Mouse (Mus musculus) heart, embryonic 11.5 days (tissue): Measurements from ENCODE around the gene Ap1b1. TPM values are rescaled to one million over a fixed set of nuclear protein-coding genes. Genes with fewer than 3 reads are reported as not detected.

Experiments
- ATAC-seq: fragments of 200-750 bp; cut with Nextera tagmentation; replicated peaks from 2 replicates; pipeline ENCODE4 v1.8.0; 2017; ENCODE audit warnings: moderate library complexity; ENCODE audit not compliant: insufficient number of reproducible peaks, low FRiP score, low TSS enrichment
- H3K27ac ChIP-seq: fragments of 300-500 bp; sonication (generic); 2 replicates; pipeline ENCODE4 v1.5.1; 2014; ENCODE audit warnings: mild to moderate bottlenecking, low read depth, low read length
- H3K27me3 ChIP-seq: fragments of 300-500 bp; sonication (generic); 2 replicates; pipeline ENCODE4 v1.6.1; 2014; ENCODE audit warnings: mild to moderate bottlenecking, low read length, mixed read lengths; ENCODE audit not compliant: control insufficient read depth, insufficient read depth
- H3K36me3 ChIP-seq: fragments of 300-500 bp; sonication (generic); 2 replicates; pipeline ENCODE4 v1.6.1; 2014; ENCODE audit warnings: mild to moderate bottlenecking, low read length, moderate library complexity, mixed read lengths; ENCODE audit not compliant: control insufficient read depth, insufficient read depth
- H3K4me1 ChIP-seq: fragments of 300-500 bp; sonication (generic); 2 replicates; pipeline ENCODE4 v1.6.1; 2014; ENCODE audit warnings: low read length; ENCODE audit not compliant: control insufficient read depth, insufficient read depth
- H3K4me2 ChIP-seq: fragments of 300-500 bp; sonication (generic); 2 replicates; pipeline ENCODE4 v1.6.1; 2014; ENCODE audit warnings: mild to moderate bottlenecking, moderate library complexity
- H3K4me3 ChIP-seq: fragments of 300-500 bp; sonication (generic); 2 replicates; pipeline ENCODE4 v1.5.1; 2014; ENCODE audit warnings: low read depth, low read length
- H3K9ac ChIP-seq: fragments of 300-500 bp; sonication (generic); 2 replicates; pipeline ENCODE4 v1.6.1; 2014; ENCODE audit warnings: mild to moderate bottlenecking, low read depth, low read length, moderate library complexity
- H3K9me3 ChIP-seq: fragments of 300-500 bp; sonication (generic); replicated peaks from 2 replicates; pipeline ENCODE4 v1.6.1; 2016; ENCODE audit warnings: low read length; ENCODE audit not compliant: control insufficient read depth
- WGBS: fragments of 180-500 bp; shearing (Covaris S2); extraction: QIAGEN DNeasy Blood & Tissue Kit; methylation state at CpG from one replicate; pipeline ENCODE4 v1.1.7; 2014; ENCODE audit not compliant: insufficient replicate concordance; 5-methylcytosine and 5-hydroxymethylcytosine counted together
- polyA plus RNA-seq: library from polyadenylated mRNA; unstranded; fragments of >200 nt; fragmentation: Nextera tagmentation; extraction: Ambion mirVana; gene quantifications from 2 replicates; pipeline ENCODE4 v1.2.1, GENCODE M21; 2014

Gene Ap1b1
- polyA plus RNA-seq, 1 experiment from 2014 or later: 47.6 TPM

GRCm38 (mm10) chr11:5009354-5010074 is 22.9 kb downstream of the Ap1b1 start:
- Histone ChIP-seq H3K27me3 (no peaks in the 10 kb centered on the region), H3K9me3 (no peaks in the 10 kb centered on the region), H3K4me2 (peak overlapping the region; percentile 15; the same call in 1 of the 2 replicates), H3K27ac (no peak overlapping the region), H3K4me1 (peaks cover 3% of the 10 kb centered on the region; the same call in 1 of the 2 replicates), H3K4me3 (no peak overlapping the region), H3K36me3 (no peaks in the 10 kb centered on the region), H3K9ac (no peak overlapping the region)
- WGBS: 56% methylated on average over 3 of the region's 3 CpGs
- ATAC-seq: no peak; the same call in 1 of the 2 replicates

- Histone ChIP-seq H3K9ac (no peak overlapping the region), H3K36me3 (0 out of 2 replicates have a peak, but pooled peaks cover 3% of the 10 kb centered on the region)
- WGBS: 87% methylated on average over 1 of the region's 1 CpGs
These were observed 23.6 kb downstream of the Ap1b1 start for GRCm38 (mm10) chr11:5010205-5010604.

GRCm38 (mm10) chr11:5011480-5011879 is 24.9 kb downstream of the Ap1b1 start:
- Histone ChIP-seq H3K27me3 (no peaks in the 10 kb centered on the region), H3K36me3 (peaks cover 5% of the 10 kb centered on the region; the same call in 1 of the 2 replicates), H3K9me3 (no peaks in the 10 kb centered on the region), H3K4me1 (peaks cover 3% of the 10 kb centered on the region; the same call in 1 of the 2 replicates), H3K4me3 (no peak overlapping the region), H3K27ac (no peak overlapping the region), H3K4me2 (no peak overlapping the region), H3K9ac (no peak overlapping the region)
- no peak for ATAC-seq
- WGBS: 50% methylated on average over 1 of the region's 1 CpGs

More at GRCm38 (mm10) chr11:5010205-5010604, 23.6 kb downstream of the Ap1b1 start:
- H3K9me3 ChIP-seq: no peaks in the 10 kb centered on the region
- peaks cover 3% of the 10 kb centered on the region; the same call in 1 of the 2 replicates for H3K4me1 ChIP-seq
- no peak overlapping the region for H3K27ac ChIP-seq
- no peak for ATAC-seq
- H3K4me2 ChIP-seq: no peak overlapping the region; the same call in 1 of the 2 replicates
- H3K27me3 ChIP-seq: no peaks in the 10 kb centered on the region
- H3K4me3 ChIP-seq: no peak overlapping the region

GRCm38 (mm10) chr11:5012213-5012715 is 25.6 kb downstream of the Ap1b1 start:
- no peak for ATAC-seq
- H3K4me2 ChIP-seq: no peak overlapping the region
- WGBS: 69% methylated on average over 5 of the region's 5 CpGs
- peaks cover 3% of the 10 kb centered on the region; the same call in 1 of the 2 replicates for H3K4me1 ChIP-seq
- no peak overlapping the region for H3K4me3 ChIP-seq
- H3K27me3 ChIP-seq: no peaks in the 10 kb centered on the region
- H3K9me3 ChIP-seq: no peaks in the 10 kb centered on the region
- H3K27ac ChIP-seq: peak overlapping the region; percentile 54
- H3K36me3 ChIP-seq: peaks cover 12% of the 10 kb centered on the region; the same call in 1 of the 2 replicates
- H3K9ac ChIP-seq: no peak overlapping the region

- no peaks in the 10 kb centered on the region for H3K9me3 ChIP-seq
- no peaks in the 10 kb centered on the region for H3K27me3 ChIP-seq
- H3K9ac ChIP-seq: no peak overlapping the region
- H3K27ac ChIP-seq: no peak overlapping the region
- 51% methylated on average over 2 of the region's 2 CpGs for WGBS
- peaks cover 20% of the 10 kb centered on the region for H3K36me3 ChIP-seq
- H3K4me1 ChIP-seq: no peaks in the 10 kb centered on the region
- no peak overlapping the region for H3K4me3 ChIP-seq
- ATAC-seq: no peak
- no peak overlapping the region for H3K4me2 ChIP-seq
These were observed 29.1 kb downstream of the Ap1b1 start for GRCm38 (mm10) chr11:5015720-5016119.

- Histone ChIP-seq H3K4me3 (no peak overlapping the region), H3K27me3 (no peaks in the 10 kb centered on the region), H3K4me2 (no peak overlapping the region), H3K27ac (no peak overlapping the region), H3K4me1 (no peaks in the 10 kb centered on the region), H3K9me3 (no peaks in the 10 kb centered on the region), H3K9ac (no peak overlapping the region), H3K36me3 (peaks cover 20% of the 10 kb centered on the region)
- no peak for ATAC-seq
- WGBS: 83% methylated on average over 5 of the region's 5 CpGs
These were observed 29.7 kb downstream of the Ap1b1 start for GRCm38 (mm10) chr11:5016286-5016685.

GRCm38 (mm10) chr11:5017506-5017905 is 30.9 kb downstream of the Ap1b1 start:
- no peaks in the 10 kb centered on the region for H3K27me3 ChIP-seq

GRCm38 (mm10) chr11:5025108-5025507 is 38.5 kb downstream of the Ap1b1 start:
- H3K36me3 ChIP-seq: peaks cover 30% of the 10 kb centered on the region
- H3K4me3 ChIP-seq: no peak overlapping the region
- no peaks in the 10 kb centered on the region for H3K4me1 ChIP-seq
- H3K27ac ChIP-seq: no peak overlapping the region
- no peak for ATAC-seq
- H3K9me3 ChIP-seq: no peaks in the 10 kb centered on the region
- WGBS: 92% methylated on average over 1 of the region's 1 CpGs
- no peak overlapping the region for H3K4me2 ChIP-seq
- H3K9ac ChIP-seq: no peak overlapping the region
- H3K27me3 ChIP-seq: no peaks in the 10 kb centered on the region

More at GRCm38 (mm10) chr11:5017506-5017905, 30.9 kb downstream of the Ap1b1 start:
- no peak overlapping the region for H3K4me2 ChIP-seq
- H3K4me3 ChIP-seq: no peak overlapping the region
- H3K36me3 ChIP-seq: peaks cover 20% of the 10 kb centered on the region
- no peak for ATAC-seq
- no peak overlapping the region for H3K27ac ChIP-seq
- no peaks in the 10 kb centered on the region for H3K9me3 ChIP-seq
- no peaks in the 10 kb centered on the region for H3K4me1 ChIP-seq
- 66% methylated on average over 6 of the region's 6 CpGs for WGBS
- no peak overlapping the region for H3K9ac ChIP-seq
